Mouse (Mus musculus): ENCODE data around the gene Vmn1r17. TPM values are rescaled to one million over a fixed set of nuclear protein-coding genes. Genes with fewer than 3 reads are reported as not detected.
"Not testable (repeated sequence)": the region's sequence is repeated elsewhere in the genome, so short reads cannot be mapped to it uniquely, and the experiment has no call there.

The Vmn1r17 gene
- not detected for total RNA-seq (2021)
- long read RNA-seq, experiment 1 = 0 reads
- long read RNA-seq, experiment 2 = 0 reads

DNA sequence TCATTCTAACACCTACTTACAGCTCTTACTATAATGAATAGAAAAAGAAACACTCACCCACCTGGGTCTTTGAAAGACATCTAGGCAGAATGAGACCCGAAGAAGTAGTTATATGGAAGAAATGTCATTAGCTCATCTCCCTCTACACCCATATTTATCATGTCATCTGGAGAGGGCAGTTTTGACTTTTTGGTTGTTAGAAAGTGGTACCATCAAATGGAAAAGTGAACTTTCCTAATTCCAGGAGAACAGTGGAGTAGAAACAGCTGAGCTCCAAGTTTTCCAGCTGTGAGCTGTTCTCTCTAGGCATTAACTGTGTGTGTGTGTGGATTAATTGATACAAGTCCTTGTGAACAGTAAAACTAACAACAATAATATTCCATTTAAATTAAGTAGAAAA is at the start of gene Vmn1r17:
Gene Vmn1r17, minus strand, starts transcription at position 101 of the 400 bp plus-strand sequence.
- no peak for DNase-seq (ENCODE audit: low spot score in 2 of 2)

DNA sequence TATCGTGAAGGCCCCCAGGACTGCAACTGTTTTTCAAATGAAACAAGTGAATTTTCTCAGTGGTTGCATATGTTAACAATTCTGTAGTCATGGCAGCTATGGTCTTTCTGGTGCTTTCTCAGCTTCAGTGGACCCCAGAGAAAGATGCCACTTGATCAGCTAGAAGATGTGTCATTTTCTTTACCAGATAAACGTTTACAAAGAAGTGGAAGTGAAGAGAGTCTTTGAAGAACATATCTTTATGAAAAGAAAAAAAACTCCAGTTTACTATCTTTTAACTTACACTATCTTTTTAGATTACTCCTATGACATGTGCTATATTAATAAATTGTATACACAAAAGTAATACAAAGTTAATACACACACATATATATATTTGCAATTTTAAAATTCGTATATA is 40.0 kb upstream of the Vmn1r17 start, which contains the start of gene Vmn1r19:
Gene Vmn1r19, plus strand, starts transcription at position 301 of the 400 bp plus-strand sequence.
- DNase-seq (ENCODE audit: low spot score in 2 of 2) = not testable (repeated sequence)

- no peak for DNase-seq (ENCODE audit: low spot score in 2 of 2)
These were observed 32.2 kb upstream of the Vmn1r17 start, which contains the start of gene Vmn1r18 for GRCm38 (mm10) chr6:57395683-57396082. Gene Vmn1r18, minus strand, starts transcription at chr6:57395783.

DNA sequence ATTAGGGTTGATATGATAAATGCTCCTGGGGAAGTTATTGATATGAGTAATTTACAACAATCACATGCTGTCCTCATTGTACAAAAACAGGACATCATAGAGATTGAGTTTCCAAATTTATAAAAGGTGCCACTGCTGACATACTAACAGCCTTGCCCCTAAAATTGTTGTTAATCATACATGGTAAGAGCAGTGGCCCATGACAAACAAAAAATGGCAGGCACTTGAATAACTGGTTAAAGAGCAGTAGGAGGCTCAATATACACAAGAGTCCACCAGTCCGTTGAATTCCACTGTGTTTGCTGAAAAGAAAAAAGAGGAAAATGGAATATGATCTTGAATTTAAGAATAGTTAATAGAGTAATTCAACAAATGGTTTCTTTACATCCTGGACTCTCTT is 4.0 kb upstream of the Vmn1r17 start:
- no peak for DNase-seq (ENCODE audit: low spot score in 2 of 2)

DNA sequence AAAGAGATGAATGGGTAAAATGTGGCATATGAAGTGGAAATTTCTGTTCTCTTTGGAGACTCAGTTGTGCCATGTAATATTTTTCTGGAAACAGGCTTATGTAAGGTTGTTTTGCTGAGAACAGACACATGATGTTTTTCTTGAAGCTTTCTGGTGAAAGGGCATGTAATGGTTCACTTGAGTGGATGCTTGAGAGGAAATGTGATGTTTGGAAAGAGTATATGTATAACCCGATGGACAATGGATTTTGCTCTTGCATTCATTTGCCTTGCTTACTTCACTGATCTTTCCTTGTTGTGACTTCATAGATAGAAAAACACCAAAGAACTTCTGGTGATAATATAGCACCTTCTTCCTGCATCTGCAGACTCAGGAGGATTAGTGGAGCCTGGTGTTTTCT is 2.3 kb upstream of the Vmn1r17 start:
- not testable (repeated sequence) for DNase-seq (ENCODE audit: low spot score in 2 of 2)

DNA sequence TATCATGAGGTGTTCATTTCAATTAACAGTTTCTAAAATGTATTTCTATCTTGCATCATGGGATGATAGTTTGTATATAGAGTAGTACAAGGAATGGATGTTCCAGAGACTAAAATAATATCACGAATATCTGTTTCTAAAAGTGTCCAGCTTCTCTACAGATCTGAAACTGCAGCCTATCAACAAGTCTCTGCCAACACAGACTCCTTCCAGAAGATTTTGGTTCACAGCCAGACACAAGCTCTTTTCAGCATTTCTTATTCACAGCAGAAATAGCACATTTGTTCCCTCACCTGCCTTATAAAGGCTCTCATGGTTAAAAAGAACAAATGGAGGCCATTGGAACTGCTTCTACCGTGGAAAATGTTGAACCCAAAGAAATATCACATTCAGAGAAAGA is 6.7 kb downstream of the Vmn1r17 start:
- DNase-seq (ENCODE audit: low spot score in 2 of 2) = no peak

GRCm38 (mm10) chr6:57329394-57329793 is 34.1 kb downstream of the Vmn1r17 start, which contains the start of gene Vmn1r16:
Gene Vmn1r16, minus strand, starts transcription at chr6:57329494.
- no peak for DNase-seq (ENCODE audit: low spot score in 2 of 2)

- no peak for DNase-seq (ENCODE audit: low spot score in 2 of 2)
These were observed 37.4 kb downstream of the Vmn1r17 start for GRCm38 (mm10) chr6:57326176-57326575.

Other genes with a start within 250 kb of the Vmn1r17 start
- not detected for gene Vmn1r11, start 230.3 kb downstream of the Vmn1r17 start, total RNA-seq (2021)
- not detected for gene Vmn1r12, start 206.8 kb downstream of the Vmn1r17 start, total RNA-seq (2021)
- gene Vmn1r13, start 160.4 kb downstream of the Vmn1r17 start, total RNA-seq (2021) = not detected
- gene Vmn1r14, start 132.0 kb downstream of the Vmn1r17 start, total RNA-seq (2021) = not detected
- gene Vmn1r15, start 105.8 kb downstream of the Vmn1r17 start, total RNA-seq (2021) = not detected
- gene Vmn1r16, start 34.2 kb downstream of the Vmn1r17 start, total RNA-seq (2021) = not detected
- under 1 TPM in 1 of 2 experiments, not detected in 1; 0.03 TPM for gene Vmn1r18, start 32.1 kb upstream of the Vmn1r17 start, total RNA-seq (2021)
- gene Vmn1r19, start 40.1 kb upstream of the Vmn1r17 start, total RNA-seq (2021) = not detected
- gene Vmn1r20, start 65.2 kb upstream of the Vmn1r17 start, total RNA-seq (2021) = not detected
- 10 to 100 TPM; 17.6 to 25.6 TPM for gene Ppm1k, start 171.7 kb upstream of the Vmn1r17 start, total RNA-seq (2021)
- 10 to 100 TPM; 18.8 to 24.1 TPM for gene Herc6, start 217.3 kb upstream of the Vmn1r17 start, total RNA-seq (2021)